Mouse (Mus musculus) forebrain, embryonic 15.5 days (tissue): ENCODE data around the gene Rbfox1. TPM values are rescaled to one million over a fixed set of nuclear protein-coding genes. Genes with fewer than 3 reads are reported as not detected.
A peak's percentile ranks its signal among the peaks of the same experiment; 100 is the strongest.

Experiments
- ATAC-seq: fragments of 200-750 bp; cut with Nextera tagmentation; replicated peaks from 2 replicates; pipeline ENCODE4 v1.8.0; 2017; ENCODE audit warnings: mild to moderate bottlenecking, moderate TSS enrichment, moderate library complexity
- H3K27ac ChIP-seq: fragments of 300-500 bp; sonication (generic); replicated peaks from 2 replicates; pipeline ENCODE4 v1.5.1; 2015; ENCODE audit warnings: mild to moderate bottlenecking, inconsistent platforms
- H3K27me3 ChIP-seq: fragments of 300-500 bp; sonication (generic); 2 replicates; pipeline ENCODE4 v1.6.1; 2015; ENCODE audit warnings: inconsistent platforms
- H3K36me3 ChIP-seq: fragments of 300-500 bp; sonication (generic); 2 replicates; pipeline ENCODE4 v1.6.1; 2015; ENCODE audit warnings: mild to moderate bottlenecking, inconsistent platforms
- H3K4me1 ChIP-seq: fragments of 300-500 bp; sonication (generic); 2 replicates; pipeline ENCODE4 v1.6.1; 2015; ENCODE audit warnings: inconsistent platforms
- H3K4me2 ChIP-seq: fragments of 300-500 bp; sonication (generic); replicated peaks from 2 replicates; pipeline ENCODE4 v1.6.1; 2015; ENCODE audit warnings: mild to moderate bottlenecking, inconsistent platforms
- H3K4me3 ChIP-seq: fragments of 300-500 bp; sonication (generic); 2 replicates; pipeline ENCODE4 v1.5.1; 2015; ENCODE audit warnings: mild to moderate bottlenecking, inconsistent platforms
- H3K9ac ChIP-seq: fragments of 300-500 bp; sonication (generic); replicated peaks from 2 replicates; pipeline ENCODE4 v1.6.1; 2015; ENCODE audit warnings: mild to moderate bottlenecking, inconsistent platforms
- H3K9me3 ChIP-seq: fragments of 300-500 bp; sonication (generic); 2 replicates; pipeline ENCODE4 v1.6.1; 2016; ENCODE audit warnings: inconsistent platforms
- WGBS: fragments of 180-500 bp; shearing (Covaris S2); methylation state at CpG from one replicate; pipeline ENCODE4 v1.1.7; 2015; ENCODE audit warnings: mixed read lengths; 5-methylcytosine and 5-hydroxymethylcytosine counted together
- polyA plus RNA-seq: library from polyadenylated mRNA; unstranded; fragments of >200 nt; fragmentation: Nextera tagmentation; extraction: Ambion mirVana; gene quantifications from 2 replicates; pipeline ENCODE4 v1.2.1, GENCODE M21; 2015

Gene Rbfox1
- polyA plus RNA-seq, 1 experiment from 2014 or later = 173 TPM

- 44% methylated on average over 8 of the region's 8 CpGs for WGBS
- peaks cover 13% of the 10 kb centered on the region for H3K4me1 ChIP-seq
- no peak overlapping the region for H3K9ac ChIP-seq
- no peak overlapping the region for H3K4me2 ChIP-seq
- no peaks in the 10 kb centered on the region for H3K9me3 ChIP-seq
- no peaks in the 10 kb centered on the region for H3K36me3 ChIP-seq
- no peaks in the 10 kb centered on the region for H3K27me3 ChIP-seq
- H3K4me3 ChIP-seq = no peak overlapping the region
- H3K27ac ChIP-seq = no peak overlapping the region
- ATAC-seq = no peak
Observed at GRCm38 (mm10) chr16:7164153-7164737, 1279.1 kb downstream of the Rbfox1 start.

- WGBS = 98% methylated on average over 2 of the region's 2 CpGs
- Histone ChIP-seq H3K27ac (no peak overlapping the region), H3K36me3 (no peaks in the 10 kb centered on the region), H3K4me2 (no peak overlapping the region), H3K9me3 (no peaks in the 10 kb centered on the region), H3K4me1 (peaks cover 6% of the 10 kb centered on the region; the same call in 1 of the 2 replicates), H3K9ac (no peak overlapping the region), H3K4me3 (no peak overlapping the region), H3K27me3 (no peaks in the 10 kb centered on the region)
- ATAC-seq = no peak
Observed at GRCm38 (mm10) chr16:7175960-7176359, 1290.8 kb downstream of the Rbfox1 start.

- Histone ChIP-seq H3K27me3 (no peaks in the 10 kb centered on the region), H3K4me2 (no peak overlapping the region), H3K4me1 (peaks cover 14% of the 10 kb centered on the region), H3K9ac (no peak overlapping the region), H3K36me3 (no peaks in the 10 kb centered on the region), H3K27ac (no peak overlapping the region), H3K4me3 (no peak overlapping the region), H3K9me3 (no peaks in the 10 kb centered on the region)
- ATAC-seq = peak; percentile 29; the same call in 1 of the 2 replicates
- WGBS = 31% methylated on average over 2 of the region's 2 CpGs
Observed at GRCm38 (mm10) chr16:7187788-7188187, 1302.6 kb downstream of the Rbfox1 start.

- Histone ChIP-seq H3K4me1 (no peaks in the 10 kb centered on the region), H3K9me3 (no peaks in the 10 kb centered on the region), H3K36me3 (no peaks in the 10 kb centered on the region), H3K27me3 (no peaks in the 10 kb centered on the region), H3K4me3 (no peak overlapping the region), H3K4me2 (no peak overlapping the region), H3K27ac (no peak overlapping the region), H3K9ac (no peak overlapping the region)
- ATAC-seq = no peak
- WGBS = 75% methylated on average over 5 of the region's 5 CpGs
Observed at GRCm38 (mm10) chr16:7193535-7193934, 1308.4 kb downstream of the Rbfox1 start.

- H3K9ac ChIP-seq = no peak overlapping the region
- WGBS = 69% methylated on average over 5 of the region's 5 CpGs
- H3K4me1 ChIP-seq = peaks cover 9% of the 10 kb centered on the region
- no peak overlapping the region for H3K4me2 ChIP-seq
- ATAC-seq = no peak
- H3K27ac ChIP-seq = no peak overlapping the region
- H3K36me3 ChIP-seq = no peaks in the 10 kb centered on the region
- no peaks in the 10 kb centered on the region for H3K27me3 ChIP-seq
- H3K4me3 ChIP-seq = no peak overlapping the region
- H3K9me3 ChIP-seq = no peaks in the 10 kb centered on the region
Observed at GRCm38 (mm10) chr16:7197953-7198352, 1312.8 kb downstream of the Rbfox1 start.

- H3K4me1 ChIP-seq = peaks cover 9% of the 10 kb centered on the region
- H3K9ac ChIP-seq = no peak overlapping the region
- H3K4me3 ChIP-seq = no peak overlapping the region
- no peaks in the 10 kb centered on the region for H3K27me3 ChIP-seq
- no peak overlapping the region for H3K27ac ChIP-seq
- no peaks in the 10 kb centered on the region for H3K9me3 ChIP-seq
- H3K36me3 ChIP-seq = no peaks in the 10 kb centered on the region
- WGBS = 85% methylated on average over 3 of the region's 3 CpGs
- H3K4me2 ChIP-seq = no peak overlapping the region
- ATAC-seq = no peak
Observed at GRCm38 (mm10) chr16:7200239-7200638, 1315.1 kb downstream of the Rbfox1 start.

- H3K9me3 ChIP-seq = no peaks in the 10 kb centered on the region
- peak overlapping the region; percentile 56 for H3K27ac ChIP-seq
- H3K27me3 ChIP-seq = no peaks in the 10 kb centered on the region
- H3K4me2 ChIP-seq = no peak overlapping the region
- no peak overlapping the region for H3K9ac ChIP-seq
- WGBS = 54% methylated on average over 4 of the region's 4 CpGs
- ATAC-seq = no peak
- H3K4me3 ChIP-seq = no peak overlapping the region
- H3K4me1 ChIP-seq = peaks cover 9% of the 10 kb centered on the region
- H3K36me3 ChIP-seq = no peaks in the 10 kb centered on the region
Observed at GRCm38 (mm10) chr16:7201816-7202215, 1316.7 kb downstream of the Rbfox1 start.

GRCm38 (mm10) chr16:7206116-7206900 lies 1321.2 kb downstream of the Rbfox1 start:
- no peak overlapping the region for H3K4me2 ChIP-seq
- H3K27ac ChIP-seq = no peak overlapping the region
- H3K4me3 ChIP-seq = no peak overlapping the region
- H3K27me3 ChIP-seq = no peaks in the 10 kb centered on the region
- no peaks in the 10 kb centered on the region for H3K36me3 ChIP-seq
- ATAC-seq = no peak
- no peaks in the 10 kb centered on the region for H3K9me3 ChIP-seq
- H3K9ac ChIP-seq = no peak overlapping the region
- 85% methylated on average over 2 of the region's 2 CpGs for WGBS
- peaks cover 9% of the 10 kb centered on the region for H3K4me1 ChIP-seq

- 73% methylated on average over 2 of the region's 2 CpGs for WGBS
- H3K9me3 ChIP-seq = no peaks in the 10 kb centered on the region
- no peak overlapping the region for H3K4me3 ChIP-seq
- no peak overlapping the region for H3K9ac ChIP-seq
- no peaks in the 10 kb centered on the region for H3K36me3 ChIP-seq
- H3K27ac ChIP-seq = no peak overlapping the region
- H3K27me3 ChIP-seq = no peaks in the 10 kb centered on the region
- peaks cover 2% of the 10 kb centered on the region; the same call in 1 of the 2 replicates for H3K4me1 ChIP-seq
- no peak overlapping the region for H3K4me2 ChIP-seq
- no peak for ATAC-seq
Observed at GRCm38 (mm10) chr16:7207599-7207998, 1322.4 kb downstream of the Rbfox1 start.

GRCm38 (mm10) chr16:7212756-7213155 lies 1327.6 kb downstream of the Rbfox1 start:
- H3K9me3 ChIP-seq = no peaks in the 10 kb centered on the region
- H3K4me2 ChIP-seq = no peak overlapping the region
- no peak overlapping the region for H3K27ac ChIP-seq
- H3K4me1 ChIP-seq = 0 out of 2 replicates have a peak, but pooled peaks cover 3% of the 10 kb centered on the region
- 83% methylated on average over 4 of the region's 4 CpGs for WGBS
- no peak overlapping the region for H3K9ac ChIP-seq
- ATAC-seq = no peak
- H3K27me3 ChIP-seq = no peaks in the 10 kb centered on the region
- no peak overlapping the region for H3K4me3 ChIP-seq
- H3K36me3 ChIP-seq = no peaks in the 10 kb centered on the region

- peaks cover under 1% of the 10 kb centered on the region; the same call in 1 of the 2 replicates for H3K4me1 ChIP-seq
- H3K27me3 ChIP-seq = no peaks in the 10 kb centered on the region
- no peak overlapping the region for H3K4me3 ChIP-seq
- no peaks in the 10 kb centered on the region for H3K36me3 ChIP-seq
- H3K27ac ChIP-seq = no peak overlapping the region
- WGBS = 84% methylated on average over 2 of the region's 2 CpGs
- no peak overlapping the region for H3K9ac ChIP-seq
- H3K4me2 ChIP-seq = no peak overlapping the region
- no peaks in the 10 kb centered on the region for H3K9me3 ChIP-seq
- no peak for ATAC-seq
Observed at GRCm38 (mm10) chr16:7223265-7223664, 1338.1 kb downstream of the Rbfox1 start.

- peak; percentile 48 for ATAC-seq
- Histone ChIP-seq H3K9ac (no peak overlapping the region), H3K27me3 (no peaks in the 10 kb centered on the region), H3K4me3 (no peak overlapping the region), H3K4me1 (no peaks in the 10 kb centered on the region), H3K36me3 (no peaks in the 10 kb centered on the region), H3K4me2 (no peak overlapping the region), H3K27ac (no peak overlapping the region), H3K9me3 (no peaks in the 10 kb centered on the region)
- 59% methylated on average over 3 of the region's 3 CpGs for whole genome bisulfite sequencing
Observed at GRCm38 (mm10) chr16:7226000-7226399, 1340.8 kb downstream of the Rbfox1 start.
